Mouse (Mus musculus): ENCODE measurements around the gene Fastkd3.

Fastkd3 gene

DNA sequence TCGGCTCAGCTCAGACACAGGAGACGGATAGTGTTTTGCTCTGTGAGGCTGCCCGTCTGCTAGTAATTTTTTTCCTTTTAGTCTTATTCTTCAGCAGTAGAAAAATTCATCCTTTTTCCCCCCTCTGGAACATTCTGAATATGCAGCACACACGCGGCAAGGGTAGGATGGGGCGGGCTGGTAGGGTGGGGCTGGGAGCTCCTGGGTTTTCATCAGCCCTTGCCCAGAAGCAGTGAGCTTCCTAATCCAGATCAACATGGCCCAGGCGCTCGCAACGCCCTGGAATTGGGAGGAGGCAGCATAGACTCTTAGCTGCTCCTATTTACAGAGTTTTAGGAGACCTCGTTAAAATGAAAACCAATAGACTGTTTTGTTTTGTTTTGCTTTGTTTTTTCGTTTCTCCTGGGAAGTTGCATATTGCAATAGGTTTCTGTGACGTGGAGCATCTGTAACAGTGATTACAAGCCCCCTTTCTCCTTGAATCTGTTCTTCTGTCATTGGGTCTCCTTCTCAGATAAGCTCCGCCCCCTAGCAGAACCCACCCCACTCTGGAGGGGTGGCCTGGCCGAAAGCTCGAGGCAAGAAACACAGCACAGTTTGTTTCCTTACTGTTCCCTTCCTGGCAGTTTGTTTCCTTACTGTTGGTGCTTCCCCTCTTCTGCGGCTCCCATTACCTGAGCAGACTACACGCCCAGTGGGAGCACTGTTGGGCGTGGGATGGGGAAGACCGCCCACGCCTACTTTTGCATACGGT is 25.8 kb downstream of the Fastkd3 start:
- no peak for DNase-seq (ENCODE audit: low read depth, low spot score)

DNA sequence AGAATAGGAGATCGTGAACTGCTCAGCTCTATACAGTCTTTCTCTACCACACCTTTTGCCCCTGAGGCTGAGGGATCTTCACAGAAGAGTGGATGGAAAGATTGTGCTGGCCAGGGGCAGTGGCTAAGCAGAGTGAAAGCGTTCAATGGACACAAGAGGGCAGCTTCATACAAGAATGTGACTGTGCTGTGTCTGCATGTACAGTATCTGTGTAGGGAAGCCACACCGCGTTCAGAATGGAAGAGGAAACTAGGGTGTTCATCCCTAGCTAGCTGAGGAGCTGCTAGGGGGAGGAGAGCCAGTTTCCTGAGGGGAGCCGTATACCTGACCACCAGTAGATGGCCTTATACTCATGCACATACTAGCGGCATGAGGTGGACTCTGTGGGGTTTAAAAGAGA is 40.8 kb downstream of the Fastkd3 start:
- DNase-seq (ENCODE audit: low read depth, low spot score): no peak

DNA sequence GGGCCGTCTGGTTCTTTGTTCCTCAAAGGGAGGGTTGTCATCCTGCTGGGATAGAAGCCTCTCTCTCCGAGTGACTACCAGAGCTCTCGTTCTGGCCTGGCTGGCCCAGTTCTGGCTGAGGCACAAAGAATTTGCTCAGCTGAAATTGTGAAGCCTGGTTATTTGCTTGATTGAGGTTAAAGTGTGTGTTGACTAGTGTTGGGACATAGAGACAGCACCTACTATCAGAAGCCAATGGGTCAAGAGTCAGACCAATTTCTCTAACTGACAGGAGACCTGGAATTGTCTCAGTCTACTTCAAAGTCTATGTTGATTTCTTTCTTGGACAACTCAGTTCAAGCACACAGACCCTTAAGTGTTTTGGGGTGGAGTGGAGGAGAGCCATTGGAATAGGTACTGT is 45.0 kb downstream of the Fastkd3 start:
- no peak for DNase-seq (ENCODE audit: low read depth, low spot score)
